Comparison of ENCODE assay signal across 9 mouse cellular contexts in genomic region chr11:117965561-117965981, GRCm38 (mm10). TPM values are rescaled to one million over a fixed set of nuclear protein-coding genes. Genes with fewer than 3 reads are reported as not detected.
DNase-seq lines count a peak whose midpoint lies in the region; ATAC-seq lines count a peak whose summit lies in the region.
"Had no signal": no experiment of that assay in that cellular context is flagged by ENCODE, and none has a peak within 500 bp of the region (broad histone marks: within the 10 kb centered on the region; RNA-seq: fewer than 3 reads in every experiment).

No protein-coding gene starts in this region.

- H3K4me2 ChIP-seq in heart, embryonic 11.5 days = 0 out of 2 replicates have a peak overlapping the region, but pooled peaks have one; percentile 20
- no peak overlapping the region for H3K4me2 ChIP-seq in limb, embryonic 11.5 days (ENCODE audit: low read depth, severe bottlenecking)

- H3K4me3 ChIP-seq in heart, embryonic 11.5 days (ENCODE audit: low read depth, low read length) = no peak overlapping the region
- H3K4me3 ChIP-seq in limb, embryonic 11.5 days (ENCODE audit: low read depth, low read length) = no peak overlapping the region

- no peak for DNase-seq in heart, postnatal 36 days
- peak; percentile 55 for DNase-seq in 3134 (ENCODE audit: extremely low read depth, insufficient read length, low spot score)
- peak; percentile 42 for DNase-seq in limb, embryonic 11.5 days (ENCODE audit: low spot score)
- DNase-seq in cerebellum, adult 9-11 months = no peak
- DNase-seq: right cerebral cortex, postnatal 4 days had no signal

- no peaks in the 10 kb centered on the region for H3K36me3 ChIP-seq in heart, embryonic 11.5 days (ENCODE audit: control insufficient read depth, insufficient read depth, low read length)
- H3K36me3 ChIP-seq in limb, embryonic 11.5 days (ENCODE audit: control insufficient read depth, insufficient read depth, low read length) = no peaks in the 10 kb centered on the region

- H3K27ac ChIP-seq in heart, embryonic 11.5 days (ENCODE audit: low read depth, low read length) = no peak overlapping the region
- no peak overlapping the region for H3K27ac ChIP-seq in limb, embryonic 11.5 days (replicated peaks; ENCODE audit: low read depth, low read length)

- peaks cover 29% of the 10 kb centered on the region for H3K27me3 ChIP-seq in heart, embryonic 11.5 days (ENCODE audit: control insufficient read depth, insufficient read depth, low read length)
- peaks cover 10% of the 10 kb centered on the region for H3K27me3 ChIP-seq in limb, embryonic 11.5 days (ENCODE audit: control insufficient read depth, insufficient read depth, low read length)

- H3K9me3 ChIP-seq in heart, embryonic 11.5 days (replicated peaks; ENCODE audit: control insufficient read depth, low read length) = no peaks in the 10 kb centered on the region
- H3K9me3 ChIP-seq in limb, embryonic 11.5 days (ENCODE audit: control insufficient read depth, low read length) = no peaks in the 10 kb centered on the region

- no peak for ATAC-seq in heart, embryonic 11.5 days (replicated peaks; ENCODE audit: insufficient number of reproducible peaks, low FRiP score, low TSS enrichment)
- ATAC-seq in activated CD4-positive, CD25-positive, alpha-beta regulatory T cell, adult 4 months = peak; percentile 19
- no peak for ATAC-seq in limb, embryonic 11.5 days (ENCODE audit: insufficient number of reproducible peaks, low FRiP score, low TSS enrichment, low read depth)
- ATAC-seq in frontal cortex, adult (ENCODE audit: low TSS enrichment) = no peak
- ATAC-seq in megakaryocyte-erythroid progenitor cell, adult 5-6 weeks (replicated peaks; ENCODE audit: low FRiP score, low TSS enrichment, poor library complexity, severe bottlenecking) = no peak

- intact Hi-C loops in heart, postnatal 36 days (cut with DNase I) = no loop called here

- peaks cover 63% of the 10 kb centered on the region for H3K4me1 ChIP-seq in heart, embryonic 11.5 days (ENCODE audit: control insufficient read depth, insufficient read depth, low read length)
- peaks cover 57% of the 10 kb centered on the region for H3K4me1 ChIP-seq in limb, embryonic 11.5 days (ENCODE audit: control insufficient read depth, insufficient read depth, low read length)

- 18% methylated on average over 9 of the region's 9 CpGs for WGBS in heart, embryonic 11.5 days (ENCODE audit: insufficient replicate concordance)
- WGBS in limb, embryonic 11.5 days = 14% methylated on average over 9 of the region's 9 CpGs

- no peak overlapping the region for H3K9ac ChIP-seq in heart, embryonic 11.5 days (ENCODE audit: low read depth, low read length)
- H3K9ac ChIP-seq in limb, embryonic 11.5 days (ENCODE audit: low read length) = no peak overlapping the region

RNA-seq across cellular contexts. Expression of gene Socs3, which starts 4.3 kb away (rescaled TPM):
- polyA plus RNA-seq in heart, embryonic 11.5 days (2014; fragmentation: Nextera tagmentation; extraction: Ambion mirVana) = 3.6 and 4.5 TPM in 2 replicates
- 1 to 10 TPM; 3.4 to 3.8 TPM for total RNA-seq in heart, postnatal 36 days (2021)
- 10 to 100 TPM; 42.5 to 43.1 TPM for polyA plus RNA-seq in activated CD4-positive, CD25-positive, alpha-beta regulatory T cell, adult 4 months (2017; shearing (Covaris generic))
- polyA plus RNA-seq in limb, embryonic 11.5 days (2014; fragmentation: Nextera tagmentation; extraction: Ambion mirVana) = 5.4 and 6.7 TPM in 2 replicates
- not detected in 2 replicates for total RNA-seq in megakaryocyte-erythroid progenitor cell, adult 5-6 weeks (2014; fragmentation: Nextera tagmentation)
- total RNA-seq in megakaryocyte-erythroid progenitor cell, adult 5-6 weeks (2017) = 2.0 and 3.5 TPM in 2 replicates

RNA-seq across cellular contexts. Expression of gene Pgs1, which starts 20.5 kb away (rescaled TPM):
- 26.5 and 27.4 TPM in 2 replicates for polyA plus RNA-seq in heart, embryonic 11.5 days (2014; fragmentation: Nextera tagmentation; extraction: Ambion mirVana)
- total RNA-seq in heart, postnatal 36 days (2021) = 10 to 100 TPM; 17.8 to 20.0 TPM
- polyA plus RNA-seq in activated CD4-positive, CD25-positive, alpha-beta regulatory T cell, adult 4 months (2017; shearing (Covaris generic)) = 10 to 100 TPM; 34.6 to 38.3 TPM
- polyA plus RNA-seq in limb, embryonic 11.5 days (2014; fragmentation: Nextera tagmentation; extraction: Ambion mirVana) = 38.4 and 39.3 TPM in 2 replicates
- 20.5 and 27.5 TPM in 2 replicates for total RNA-seq in megakaryocyte-erythroid progenitor cell, adult 5-6 weeks (2014; fragmentation: Nextera tagmentation)
- 5.6 and 6.4 TPM in 2 replicates for total RNA-seq in megakaryocyte-erythroid progenitor cell, adult 5-6 weeks (2017)

Comparison
In these comparisons a context has a peak if more than half of its experiments do, and no peak if none do; other contexts are left out.
1. DNase-seq: peak in 3134 (single experiment) and limb, embryonic 11.5 days (single experiment); none in heart, postnatal 36 days (0 of 2) and cerebellum, adult 9-11 months (single experiment).